Mouse (Mus musculus) CH12.LX (cell line): ENCODE results near the gene Aqp11. TPM values are rescaled to one million over a fixed set of nuclear protein-coding genes. Genes with fewer than 3 reads are reported as not detected.

Source experiments
- DNase-seq: peaks from one replicate; pipeline ENCODE4 v3.0.0-alpha.2; 2013; ENCODE audit errors: extremely low read depth
- H3K27ac ChIP-seq: 2 replicates; pipeline ENCODE4 v1.5.1; 2012; ENCODE audit warnings: low read depth, mild to moderate bottlenecking, control low read depth, moderate library complexity; ENCODE audit not compliant: insufficient read depth
- H3K27me3 ChIP-seq: replicated peaks from 2 replicates; pipeline ENCODE3; 2012; ENCODE audit warnings: inconsistent platforms
- H3K36me3 ChIP-seq, 2 experiments: replicated peaks in 1 of 2; 2 replicates each; pipeline versions ENCODE3 to v1.6.1; 2012; ENCODE audit warnings: inconsistent platforms in 1 of 2, low read length in 1 of 2, mild to moderate bottlenecking in 1 of 2, mixed read lengths in 1 of 2, moderate library complexity in 1 of 2; ENCODE audit not compliant: control insufficient read depth in 1 of 2, insufficient read depth in 1 of 2
- H3K4me1 ChIP-seq, 2 experiments: 2 replicates each; pipeline ENCODE4 v1.6.1; 2012; ENCODE audit warnings: inconsistent platforms in 1 of 2, moderate library complexity in 1 of 2; ENCODE audit not compliant: insufficient read depth in 2 of 2, control insufficient read depth in 1 of 2
- H3K4me2 ChIP-seq: 2 replicates; pipeline ENCODE4 v1.6.1; 2012; ENCODE audit warnings: low read depth, mild to moderate bottlenecking, control low read depth; ENCODE audit not compliant: poor library complexity, insufficient read depth, severe bottlenecking
- H3K4me3 ChIP-seq, 3 experiments: fragments of 150-350 bp in 1 of 3; sonication (generic) in 1 of 3; replicated peaks in 1 of 3; 2 replicates each; pipeline versions ENCODE3 to v1.5.1; 2011 to 2012; ENCODE audit warnings: low read depth in 2 of 3, low read length in 2 of 3, mild to moderate bottlenecking in 2 of 3, moderate library complexity in 2 of 3, control low read depth in 1 of 3, improper control_type of control experiment in 1 of 3, inconsistent platforms in 1 of 3, mixed read lengths in 1 of 3; ENCODE audit not compliant: poor library complexity in 1 of 3
- H3K79me2 ChIP-seq: replicated peaks from 2 replicates; pipeline ENCODE4 v1.6.1; 2012; ENCODE audit warnings: mild to moderate bottlenecking, moderate library complexity; ENCODE audit not compliant: control insufficient read depth, poor library complexity, insufficient read depth, severe bottlenecking; ENCODE audit errors: extremely low read depth
- H3K9ac ChIP-seq: 2 replicates; pipeline ENCODE4 v1.6.1; 2012; ENCODE audit warnings: low read depth, mild to moderate bottlenecking, control low read depth, moderate library complexity; ENCODE audit not compliant: insufficient read depth
- H3K9me3 ChIP-seq: replicated peaks from 2 replicates; pipeline ENCODE3; 2012; ENCODE audit warnings: low read length, inconsistent platforms, mixed read lengths
- CTCF ChIP-seq, 2 experiments: IDR thresholded peaks in 1 of 2; conservative IDR thresholded peaks in 1 of 2; 2 replicates each; pipeline ENCODE4 v1.5.1; 2011 to 2012; ENCODE audit warnings: low read depth in 2 of 2, low read length in 2 of 2, improper control_type of control experiment in 1 of 2, inconsistent platforms in 1 of 2, mild to moderate bottlenecking in 1 of 2, moderate library complexity in 1 of 2
- ELF1 ChIP-seq: IDR thresholded peaks from 2 replicates; pipeline ENCODE4 v1.6.1; 2014; ENCODE audit warnings: low read depth, mild to moderate bottlenecking, inconsistent platforms, low read length, improper control_type of control experiment
- EP300 ChIP-seq: IDR thresholded peaks from 2 replicates; pipeline ENCODE4 v1.6.1; 2011; ENCODE audit warnings: low read length, improper control_type of control experiment
- ETS1 ChIP-seq: conservative IDR thresholded peaks from 2 replicates; pipeline ENCODE4 v1.6.1; 2012; ENCODE audit warnings: low read depth, mild to moderate bottlenecking, inconsistent platforms, low read length, improper control_type of control experiment, moderate library complexity
- HCFC1 ChIP-seq: IDR thresholded peaks from 2 replicates; pipeline ENCODE4 v1.6.1; 2012; ENCODE audit warnings: low read depth, mild to moderate bottlenecking, inconsistent platforms, low read length, improper control_type of control experiment
- IRF4 ChIP-seq: IDR thresholded peaks from 2 replicates; pipeline ENCODE4 v1.6.1; 2014; ENCODE audit warnings: low read depth, mild to moderate bottlenecking, inconsistent platforms, low read length, improper control_type of control experiment
- JUN ChIP-seq: IDR thresholded peaks from 2 replicates; pipeline ENCODE4 v1.6.1; 2011; ENCODE audit warnings: low read depth, mild to moderate bottlenecking, low read length, improper control_type of control experiment, moderate library complexity; ENCODE audit not compliant: insufficient read depth
- JUND ChIP-seq: conservative IDR thresholded peaks from 2 replicates; pipeline ENCODE4 v1.6.1; 2011; ENCODE audit warnings: low read depth, low read length, improper control_type of control experiment
- MEF2A ChIP-seq: IDR thresholded peaks from 2 replicates; pipeline ENCODE4 v1.6.1; 2014; ENCODE audit warnings: low read depth, mild to moderate bottlenecking, inconsistent platforms, low read length, improper control_type of control experiment, borderline replicate concordance
- MYC ChIP-seq: IDR thresholded peaks from 2 replicates; pipeline ENCODE4 v1.6.1; 2011; ENCODE audit warnings: low read depth, mild to moderate bottlenecking, improper control_type of control experiment, low read length
- NELFE ChIP-seq: IDR thresholded peaks from 2 replicates; pipeline ENCODE4 v1.6.1; 2011; ENCODE audit warnings: low read depth, low read length, improper control_type of control experiment
- RAD21 ChIP-seq: IDR thresholded peaks from 2 replicates; pipeline ENCODE4 v1.6.1; 2011; ENCODE audit warnings: low read depth, mild to moderate bottlenecking, low read length, improper control_type of control experiment, moderate library complexity
- RCOR1 ChIP-seq: conservative IDR thresholded peaks from 2 replicates; pipeline ENCODE4 v1.6.1; 2012; ENCODE audit warnings: low read depth, mild to moderate bottlenecking, inconsistent platforms, low read length, improper control_type of control experiment
- SMC3 ChIP-seq: IDR thresholded peaks from 2 replicates; pipeline ENCODE4 v1.6.1; 2011; ENCODE audit warnings: low read depth, low read length, improper control_type of control experiment
- TBP ChIP-seq: conservative IDR thresholded peaks from 2 replicates; pipeline ENCODE4 v1.6.1; 2011; ENCODE audit warnings: low read depth, low read length, improper control_type of control experiment
- TCF12 ChIP-seq: IDR thresholded peaks from 2 replicates; pipeline ENCODE4 v1.6.1; 2014; ENCODE audit warnings: low read depth, mild to moderate bottlenecking, inconsistent platforms, low read length, improper control_type of control experiment
- USF1 ChIP-seq: IDR thresholded peaks from 2 replicates; pipeline ENCODE4 v1.6.1; 2014; ENCODE audit warnings: low read depth, mild to moderate bottlenecking, inconsistent platforms, low read length, improper control_type of control experiment
- ZC3H11A ChIP-seq: IDR thresholded peaks from 2 replicates; pipeline ENCODE4 v1.6.1; 2012; ENCODE audit warnings: low read depth, mild to moderate bottlenecking, inconsistent platforms, low read length, improper control_type of control experiment
- ZMIZ1 ChIP-seq: IDR thresholded peaks from 2 replicates; pipeline ENCODE4 v1.6.1; 2012; ENCODE audit warnings: low read depth, mild to moderate bottlenecking, inconsistent platforms, low read length, improper control_type of control experiment
- dilution Hi-C: fragments of 300-500 bp; cut with MboI; formaldehyde crosslinking; loops from 2 replicates; pipeline ENCODE4 v1.14.3; 2020; ENCODE audit warnings: low sequenced_read_pairs; ENCODE audit not compliant: extremely low pct_unique_long_range_greater_than_20kb, extremely low pct_ligation_motif_present
- in situ Hi-C: fragments of 300-500 bp; cut with MboI; formaldehyde crosslinking; loops from 3 replicates; pipeline ENCODE4 v1.14.3; 2019; ENCODE audit warnings: low sequenced_read_pairs, low pct_ligation_motif_present, low pct_unique_long_range_greater_than_20kb, mixed read lengths
- polyA plus RNA-seq: library from polyadenylated mRNA; unstranded; fragments of >175 nt; gene quantifications from 2 replicates; pipeline ENCODE4 v1.2.1, GENCODE M21; 2012; ENCODE audit warnings: low read depth; ENCODE audit not compliant: insufficient read length
- total RNA-seq, 2 experiments: library from RNA; depleted of rRNA; stranded (reverse); fragments of 300-350 nt in 1 of 2; fragments of >200 nt in 1 of 2; gene quantifications; 2 replicates each; pipeline ENCODE4 v1.2.3; 2012 to 2014

The Aqp11 gene
- total and polyA plus RNA-seq, 3 experiments = 0.46 to 1.0 (median 0.89) TPM

GRCm38 (mm10) chr7:97777191-97777590 lies 39.1 kb upstream of the Aqp11 start:
- Histone ChIP-seq H3K79me2 (no peaks in the 10 kb centered on the region), H3K27me3 (no peaks in the 10 kb centered on the region), H3K9ac (no peak overlapping the region), H3K4me1 (0 out of 4 replicates have a peak, but pooled peaks cover 0 to 5% of the 10 kb centered on the region in 2 experiments), H3K9me3 (peaks cover 16% of the 10 kb centered on the region), H3K4me3 (no peak overlapping the region), H3K27ac (no peak overlapping the region), H3K4me2 (no peak overlapping the region), H3K36me3 (no peaks in the 10 kb centered on the region)
- TF ChIP-seq USF1 (no peak), MYC (no peak), SMC3 (no peak), NELFE (no peak), ZC3H11A (no peak), TBP (no peak), JUND (no peak), IRF4 (no peak), ZMIZ1 (no peak), RAD21 (no peak), ETS1 (no peak), MEF2A (no peak)
- in situ Hi-C loops (no loop called here), dilution Hi-C loops (no loop called here)
- DNase-seq = no peak

- Histone ChIP-seq H3K4me3 (no peak overlapping the region), H3K36me3 (no peaks in the 10 kb centered on the region), H3K9me3 (peaks cover 16% of the 10 kb centered on the region), H3K27ac (no peak overlapping the region), H3K9ac (no peak overlapping the region), H3K4me2 (no peak overlapping the region), H3K4me1 (no peaks in the 10 kb centered on the region), H3K79me2 (no peaks in the 10 kb centered on the region), H3K27me3 (no peaks in the 10 kb centered on the region)
- DNase-seq = no peak
- in situ Hi-C loops (no loop called here), dilution Hi-C loops (no loop called here)
- no peak for TF ChIP-seq JUN
- no peak for TF ChIP-seq MYC
- no peak for TF ChIP-seq SMC3
- no peak for TF ChIP-seq TCF12
- TF ChIP-seq RCOR1 = no peak
- TF ChIP-seq EP300 = no peak
- TF ChIP-seq ZC3H11A = no peak
- TF ChIP-seq CTCF (conservative IDR thresholded peaks at IDR 0.05 in 1 of 2, IDR thresholded peaks at IDR 0.05 in 1 of 2; ENCODE audit: low read depth in 2 of 2, low read length in 2 of 2) = no peak
- no peak for TF ChIP-seq HCFC1
- TF ChIP-seq USF1 = no peak
- no peak for TF ChIP-seq ELF1
Observed at GRCm38 (mm10) chr7:97775923-97776322, 37.8 kb upstream of the Aqp11 start.
